Mouse (Mus musculus): ENCODE results near the gene Srsf2. TPM values are rescaled to one million over a fixed set of nuclear protein-coding genes. Genes with fewer than 3 reads are reported as not detected.

The Srsf2 gene
- total RNA-seq, 2 experiments from 2014 or later: 137 to 155 TPM

- DNase-seq (ENCODE audit: low spot score in 2 of 2): no peak
- intact Hi-C loops (cut with DNase I): no loop called here
Measured at GRCm38 (mm10) chr11:116814076-116814883, 38.6 kb downstream of the Srsf2 start.

GRCm38 (mm10) chr11:116813610-116814009 lies 39.3 kb downstream of the Srsf2 start:
- intact Hi-C loops (cut with DNase I): no loop called here

DNA sequence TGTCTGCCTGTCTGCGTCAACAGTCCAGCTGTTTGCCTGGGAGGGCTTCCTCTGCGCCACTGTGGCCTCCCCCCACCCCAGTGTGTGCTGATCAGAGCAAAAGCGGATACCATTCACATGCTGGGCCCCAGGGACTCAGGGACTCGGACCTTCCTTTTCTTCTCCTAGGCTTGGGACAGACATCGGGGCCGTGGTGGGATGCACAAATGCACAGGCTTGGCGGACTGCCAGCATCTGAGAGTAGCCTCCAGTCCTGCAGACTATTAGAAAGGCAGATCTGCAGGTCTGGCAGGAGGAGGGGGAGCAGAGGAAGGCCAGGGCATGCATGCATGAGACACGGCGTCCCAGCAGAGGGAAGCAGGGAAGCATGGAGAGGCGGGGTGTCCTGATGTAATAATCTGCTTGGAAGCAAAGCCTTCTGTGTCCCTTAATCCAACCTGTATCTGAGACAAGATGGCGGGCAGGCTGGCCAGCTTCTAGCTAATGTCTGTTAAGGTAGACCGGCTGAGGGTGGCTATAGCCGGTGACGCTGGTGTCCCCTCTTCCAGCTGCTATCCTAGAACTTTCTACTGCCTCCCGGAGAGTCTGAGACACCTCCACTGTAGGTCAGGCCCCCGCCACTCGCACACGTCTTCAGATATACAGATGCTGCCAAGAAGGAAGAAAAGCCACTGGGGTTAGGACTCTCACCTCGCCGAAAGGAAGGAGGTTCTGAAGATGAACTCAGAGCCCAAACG lies 39.9 kb downstream of the Srsf2 start:
- DNase-seq (ENCODE audit: low spot score in 2 of 2): no peak
- intact Hi-C loops (cut with DNase I): no loop called here

More at GRCm38 (mm10) chr11:116813610-116814009, 39.3 kb downstream of the Srsf2 start:
- DNase-seq (ENCODE audit: low spot score in 2 of 2): no peak

DNA sequence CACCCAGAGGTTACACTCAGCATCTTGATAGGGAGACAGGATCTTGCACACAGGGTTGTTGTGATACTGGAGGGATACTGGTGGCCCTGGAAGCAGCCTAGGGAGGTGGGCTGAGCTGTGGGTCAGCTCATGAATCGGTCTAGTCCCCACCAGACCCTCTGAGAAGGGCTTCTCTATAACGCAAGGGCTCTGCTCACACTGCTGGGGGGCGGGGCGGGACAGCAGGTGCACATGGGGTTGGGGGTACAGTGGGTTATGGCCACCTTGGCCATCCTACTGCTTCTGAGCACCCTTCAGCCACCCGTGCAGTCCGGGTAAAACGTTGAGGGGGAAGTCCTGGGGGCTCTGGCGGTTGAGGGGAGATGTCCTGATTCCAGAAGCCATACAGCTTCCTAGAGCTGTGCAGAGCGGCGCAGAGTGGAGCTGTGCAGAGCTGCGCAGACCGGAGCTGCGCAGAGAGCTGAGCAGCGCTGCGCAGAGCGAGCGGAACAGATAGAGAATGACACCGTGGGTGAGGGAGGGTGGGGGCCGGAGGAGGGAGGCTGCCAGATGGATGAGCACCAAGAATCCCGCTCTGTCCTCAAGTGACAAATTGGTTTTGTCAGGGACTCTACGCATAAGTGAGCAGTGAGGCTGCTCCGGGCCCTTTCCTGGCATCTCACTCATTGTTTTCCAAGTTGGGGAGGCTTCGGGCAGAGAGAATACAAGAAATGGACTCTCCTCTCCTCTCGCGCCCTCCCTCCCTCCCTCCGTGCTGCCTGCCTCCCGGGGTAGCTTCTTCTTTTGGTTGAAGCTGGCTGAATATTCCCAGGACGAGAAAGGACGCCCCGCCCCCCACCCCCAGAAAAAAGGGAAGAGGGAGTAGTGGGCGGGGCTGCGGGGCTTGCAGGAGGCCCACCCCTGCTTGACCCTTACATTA lies 41.7 kb downstream of the Srsf2 start:
- peak; percentile 79 to 84 for DNase-seq (ENCODE audit: low spot score in 2 of 2)
- intact Hi-C loops (cut with DNase I): no loop called here

DNA sequence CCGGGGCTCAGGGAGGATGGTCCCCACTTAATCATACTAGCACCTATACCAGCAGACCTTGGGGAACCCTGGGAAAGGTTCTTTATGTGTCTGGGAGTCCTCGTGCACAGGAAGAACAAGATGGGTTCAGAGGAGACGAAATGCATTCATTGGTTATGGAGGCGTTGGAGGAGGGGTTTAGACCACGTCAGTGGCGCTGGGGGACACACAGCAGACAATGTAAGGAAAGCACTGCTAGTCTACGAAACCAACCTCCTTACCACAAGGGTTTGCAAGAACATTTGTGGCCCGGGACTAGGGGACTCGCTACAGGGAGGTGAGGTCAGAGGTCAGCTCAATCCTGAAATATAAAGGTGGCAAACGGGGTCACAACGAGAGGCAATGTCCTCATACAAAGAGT lies 42.4 kb downstream of the Srsf2 start:
- intact Hi-C loops (cut with DNase I): no loop called here
- DNase-seq (ENCODE audit: low spot score in 2 of 2): no peak

DNA sequence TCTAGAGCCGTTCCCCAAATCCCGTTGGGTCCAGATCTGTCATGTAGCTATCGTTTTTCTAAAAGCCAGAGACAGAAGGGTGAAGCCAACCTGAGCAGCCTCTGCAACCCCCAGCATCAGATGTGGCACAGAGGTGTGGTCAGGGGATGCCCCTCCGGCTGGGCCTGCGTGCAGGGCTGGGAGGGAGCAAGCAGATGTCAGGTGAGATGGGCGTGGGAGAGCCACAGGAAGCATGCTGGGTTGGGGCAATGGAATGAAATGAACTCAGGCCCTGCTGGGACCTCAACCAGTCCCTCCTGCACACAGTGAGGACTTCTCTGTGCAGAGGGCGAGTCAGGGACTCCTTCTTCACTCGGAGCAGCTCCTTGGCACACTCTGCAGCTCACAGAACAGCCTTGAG lies 43.4 kb downstream of the Srsf2 start:
- DNase-seq (ENCODE audit: low spot score in 2 of 2): no peak
- intact Hi-C loops (cut with DNase I): loop anchor here (2.0 kb wide), 1 partner anchor 139 kb away; no protein-coding TSS in a partner anchor

- intact Hi-C loops (cut with DNase I): loop anchor here (1.0 to 2.0 kb wide), 2 partner anchors 138 to 166 kb away; no protein-coding TSS in a partner anchor
- no peak for DNase-seq (ENCODE audit: low spot score in 2 of 2)
Measured at GRCm38 (mm10) chr11:116808811-116809395, 44.0 kb downstream of the Srsf2 start.

DNA sequence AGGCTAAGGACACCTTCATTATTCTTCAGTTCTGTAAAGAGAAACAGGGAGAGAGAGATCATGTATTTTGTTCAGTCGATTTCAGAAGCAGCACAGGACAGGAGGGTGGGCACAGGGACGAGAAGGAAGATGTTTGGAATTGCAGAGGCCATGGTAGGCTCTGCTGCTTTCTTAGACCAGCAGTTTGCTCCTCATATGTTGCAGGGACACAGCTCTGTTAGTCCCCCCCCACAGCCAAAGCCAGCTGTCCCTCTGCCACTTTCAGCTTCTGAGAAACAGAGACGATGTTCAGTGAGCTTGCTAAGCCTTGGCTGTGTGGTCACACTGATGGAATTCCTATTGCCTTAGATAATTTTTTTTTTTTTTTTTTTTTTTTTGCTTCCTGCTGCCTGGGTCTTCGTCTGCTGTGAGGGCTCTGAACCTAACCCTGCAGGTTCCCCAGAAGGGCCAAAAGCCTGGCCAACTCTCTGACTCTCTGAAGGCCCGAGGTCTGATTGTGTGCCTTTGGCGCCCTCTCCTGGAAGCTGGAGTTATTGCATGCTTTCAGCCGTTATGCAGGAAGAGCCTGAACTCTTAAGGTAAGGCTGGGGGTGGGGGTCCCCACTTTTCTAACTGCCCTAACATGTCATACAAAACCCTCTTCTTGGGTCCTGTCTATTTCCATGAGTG lies 44.8 kb downstream of the Srsf2 start:
- DNase-seq (ENCODE audit: low spot score in 2 of 2): peak; percentile 68 to 80

DNA sequence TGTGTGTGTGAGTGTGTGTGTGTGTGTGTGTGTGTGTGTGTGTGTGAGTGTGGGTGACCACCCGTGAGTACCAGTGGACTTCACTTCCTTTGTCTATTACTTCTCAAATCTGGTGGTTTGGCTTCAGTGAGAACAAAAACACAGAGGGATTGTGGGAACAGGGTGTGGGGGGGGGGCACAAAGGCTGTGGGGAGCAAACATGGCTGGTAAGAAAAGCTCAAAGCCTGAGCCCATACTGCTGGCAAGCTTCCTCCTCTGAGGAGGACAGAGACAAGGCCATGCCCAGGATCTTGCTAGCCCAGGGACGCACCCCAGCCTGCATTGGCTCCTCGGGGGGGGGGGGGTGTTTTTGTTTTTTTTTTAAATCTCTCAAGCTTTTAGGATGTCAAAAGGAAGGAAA lies 45.4 kb downstream of the Srsf2 start:
- intact Hi-C loops (cut with DNase I): no loop called here
- DNase-seq (ENCODE audit: low spot score in 2 of 2): no peak

More for the DNA sequence above, 44.8 kb downstream of the Srsf2 start:
- intact Hi-C loops (cut with DNase I): loop anchor here (1.0 to 2.0 kb wide), 2 partner anchors 137 to 165 kb away; no protein-coding TSS in a partner anchor

- no peak for DNase-seq (ENCODE audit: low spot score in 2 of 2)
- intact Hi-C loops (cut with DNase I): no loop called here
Measured at GRCm38 (mm10) chr11:116807116-116807515, 45.8 kb downstream of the Srsf2 start.

- intact Hi-C loops (cut with DNase I): no loop called here
- no peak for DNase-seq (ENCODE audit: low spot score in 2 of 2)
Measured at GRCm38 (mm10) chr11:116806136-116807071, 46.5 kb downstream of the Srsf2 start.

GRCm38 (mm10) chr11:116802709-116803108 lies 50.2 kb downstream of the Srsf2 start:
- intact Hi-C loops (cut with DNase I): no loop called here
- no peak for DNase-seq (ENCODE audit: low spot score in 2 of 2)

GRCm38 (mm10) chr11:116801106-116801505 lies 51.8 kb downstream of the Srsf2 start:
- intact Hi-C loops (cut with DNase I): no loop called here
- no peak for DNase-seq (ENCODE audit: low spot score in 2 of 2)

Other genes starting within 250 kb of the Srsf2 start
- 1 to 10 TPM in 1 of 2 experiments, under 1 TPM in 1; 0.84 to 1.9 TPM for gene Rhbdf2, start 226.1 kb downstream of the Srsf2 start, total RNA-seq (2021)
- gene Prcd, start 199.6 kb downstream of the Srsf2 start, total RNA-seq (2021): 1 to 10 TPM; 4.3 to 6.2 TPM
- gene Cygb, start 198.8 kb downstream of the Srsf2 start, total RNA-seq (2021): 10 to 100 TPM; 44.2 TPM
- gene St6galnac1, start 77.6 kb downstream of the Srsf2 start, total RNA-seq (2021): not detected
- gene Mxra7, start 25.0 kb downstream of the Srsf2 start, total RNA-seq (2021): 10 to 100 TPM; 15.4 to 18.3 TPM
- gene Mettl23, start 9.8 kb downstream of the Srsf2 start, total RNA-seq (2021): 10 to 100 TPM; 24.4 to 29.5 TPM
- 10 to 100 TPM; 28.4 to 29.1 TPM for gene Jmjd6, start 9.6 kb downstream of the Srsf2 start, total RNA-seq (2021)
- 10 to 100 TPM; 33.2 to 41.6 TPM for gene Mfsd11, start 654 bp downstream of the Srsf2 start, total RNA-seq (2021)
- gene Mgat5b, start 65.8 kb upstream of the Srsf2 start, total RNA-seq (2021): 10 to 100 TPM; 76.5 to 86.1 TPM